Mouse (Mus musculus) embryonic facial prominence, embryonic 13.5 days (tissue): ENCODE results near the gene Ptpn7. TPM values are rescaled to one million over a fixed set of nuclear protein-coding genes. Genes with fewer than 3 reads are reported as not detected.

Experiments
- ATAC-seq: fragments of 200-750 bp; cut with Nextera tagmentation; 2 replicates; pipeline ENCODE4 v1.8.0; 2017; ENCODE audit warnings: low read depth; ENCODE audit not compliant: insufficient number of reproducible peaks, insufficient read depth, low FRiP score, low TSS enrichment
- H3K27ac ChIP-seq: fragments of 300-500 bp; sonication (generic); 2 replicates; pipeline ENCODE4 v1.5.1; 2015; ENCODE audit warnings: moderate library complexity, mild to moderate bottlenecking, inconsistent platforms
- H3K27me3 ChIP-seq: fragments of 300-500 bp; sonication (generic); 2 replicates; pipeline ENCODE4 v1.6.1; 2015; ENCODE audit warnings: mild to moderate bottlenecking, inconsistent platforms
- H3K36me3 ChIP-seq: fragments of 300-500 bp; sonication (generic); 2 replicates; pipeline ENCODE4 v1.6.1; 2015; ENCODE audit warnings: mild to moderate bottlenecking, inconsistent platforms
- H3K4me1 ChIP-seq: fragments of 300-500 bp; sonication (generic); 2 replicates; pipeline ENCODE4 v1.6.1; 2015; ENCODE audit warnings: inconsistent platforms
- H3K4me2 ChIP-seq: fragments of 300-500 bp; sonication (generic); 2 replicates; pipeline ENCODE4 v1.6.1; 2015; ENCODE audit warnings: moderate library complexity, mild to moderate bottlenecking, inconsistent platforms
- H3K4me3 ChIP-seq: fragments of 300-500 bp; sonication (generic); 2 replicates; pipeline ENCODE4 v1.5.1; 2015; ENCODE audit warnings: mild to moderate bottlenecking, inconsistent platforms
- H3K9ac ChIP-seq: fragments of 300-500 bp; sonication (generic); 2 replicates; pipeline ENCODE4 v1.6.1; 2015; ENCODE audit warnings: mild to moderate bottlenecking, inconsistent platforms
- H3K9me3 ChIP-seq: fragments of 300-500 bp; sonication (generic); 2 replicates; pipeline ENCODE4 v1.6.1; 2016; ENCODE audit warnings: inconsistent platforms
- WGBS: fragments of 180-500 bp; shearing (Covaris S2); methylation state at CpG from one replicate; pipeline ENCODE4 v1.1.7; 2015; ENCODE audit warnings: mixed read lengths; 5-methylcytosine and 5-hydroxymethylcytosine counted together
- polyA plus RNA-seq: library from polyadenylated mRNA; unstranded; fragments of >200 nt; fragmentation: Nextera tagmentation; extraction: Ambion mirVana; gene quantifications from 2 replicates; pipeline ENCODE4 v1.2.1, GENCODE M21; 2015

The Ptpn7 gene
- polyA plus RNA-seq, 1 experiment from 2014 or later = 2.2 TPM

DNA sequence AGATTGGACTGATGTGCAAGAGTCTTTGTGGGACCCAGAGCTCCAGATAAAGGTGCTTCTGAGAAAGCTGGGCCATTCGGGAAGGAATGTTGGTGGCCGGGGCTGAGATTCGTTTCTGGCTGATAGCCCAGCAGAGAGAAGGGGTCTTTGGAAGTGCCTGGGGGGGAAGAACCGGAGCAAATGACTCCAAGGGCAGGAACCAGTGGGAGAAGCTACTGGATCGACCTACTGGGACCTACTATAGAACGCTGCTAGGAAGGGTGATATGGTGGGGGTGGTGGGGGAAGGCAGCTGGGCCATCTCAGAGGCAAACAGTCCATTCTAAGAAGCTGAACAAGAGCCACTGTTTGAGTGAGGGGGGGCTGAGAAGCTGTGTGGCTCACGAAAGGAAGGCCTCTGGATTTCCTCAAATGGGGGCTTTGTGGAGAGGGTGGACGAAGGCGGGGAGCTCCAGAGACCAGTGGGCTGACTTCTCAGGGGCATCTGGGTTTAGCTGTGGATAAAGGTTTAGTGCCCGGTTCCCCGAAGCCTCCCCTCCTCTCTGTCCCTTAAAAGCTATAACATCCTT is 27.1 kb downstream of the Ptpn7 start:
- Histone ChIP-seq H3K9me3 (no peaks in the 10 kb centered on the region), H3K4me2 (no peak overlapping the region), H3K9ac (no peak overlapping the region), H3K27me3 (no peaks in the 10 kb centered on the region), H3K27ac (no peak overlapping the region), H3K36me3 (peaks cover 20% of the 10 kb centered on the region), H3K4me1 (peaks cover 18% of the 10 kb centered on the region), H3K4me3 (no peak overlapping the region)
- 77% methylated on average over 11 of the region's 11 CpGs for WGBS
- no peak for ATAC-seq

DNA sequence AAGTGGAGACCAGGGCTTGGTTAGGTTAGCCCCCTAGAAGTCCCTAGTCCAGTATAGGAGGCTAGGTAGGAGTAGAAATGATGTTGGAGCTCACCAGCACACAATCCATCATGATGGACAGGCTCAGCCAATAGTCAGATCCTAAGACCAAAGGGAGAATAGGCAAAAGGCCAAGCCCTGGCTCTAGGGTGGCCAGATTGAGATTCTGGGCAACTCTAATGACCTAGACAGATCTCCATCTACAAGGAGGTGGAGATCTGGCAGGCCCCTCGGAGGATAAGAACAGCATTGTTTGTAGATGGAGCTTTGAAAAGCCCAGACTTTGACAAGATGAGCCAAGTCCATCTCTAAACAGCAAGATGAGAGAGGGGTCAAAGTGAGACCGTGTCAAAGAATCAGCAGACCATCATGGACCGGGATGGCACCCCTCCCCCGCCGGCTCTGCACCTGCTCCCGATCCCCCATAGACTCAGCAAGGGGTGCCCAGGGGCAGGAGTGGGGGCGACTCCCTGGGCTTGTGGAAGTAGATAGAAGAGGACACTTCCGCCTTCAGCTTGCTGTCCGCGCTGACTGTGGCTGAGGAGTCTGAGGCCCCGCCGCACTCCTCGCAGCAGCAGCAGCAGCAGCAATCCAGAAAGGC is 28.0 kb downstream of the Ptpn7 start:
- no peak for ATAC-seq
- H3K9ac ChIP-seq = no peak overlapping the region
- no peaks in the 10 kb centered on the region for H3K27me3 ChIP-seq
- H3K4me2 ChIP-seq = no peak overlapping the region
- peaks cover 14% of the 10 kb centered on the region for H3K36me3 ChIP-seq
- WGBS = 86% methylated on average over 13 of the region's 13 CpGs
- no peaks in the 10 kb centered on the region for H3K9me3 ChIP-seq
- no peak overlapping the region for H3K4me3 ChIP-seq
- H3K4me1 ChIP-seq = peaks cover 13% of the 10 kb centered on the region
- no peak overlapping the region for H3K27ac ChIP-seq

DNA sequence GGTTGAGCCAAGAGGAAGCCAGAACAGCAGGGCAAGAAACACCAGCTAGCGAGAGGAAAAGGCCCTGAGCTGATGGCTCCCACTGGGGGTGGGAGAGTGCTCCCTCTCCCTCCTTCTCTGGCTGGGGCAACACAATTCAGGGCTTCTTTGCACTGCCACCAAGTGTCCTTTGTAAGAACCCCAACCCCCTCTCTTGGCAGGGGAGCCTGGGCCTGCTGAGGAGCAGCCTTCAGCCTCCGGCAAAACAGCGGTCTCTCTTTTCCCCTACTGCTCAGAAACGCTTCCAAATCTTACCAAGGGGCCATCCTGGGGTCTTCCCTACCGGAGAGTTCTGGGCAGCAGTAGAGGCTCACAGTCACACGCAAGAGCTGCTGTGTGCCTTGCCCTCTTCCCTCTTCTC is 30.2 kb downstream of the Ptpn7 start:
- Histone ChIP-seq H3K4me3 (no peak overlapping the region), H3K27ac (peak overlapping the region; percentile 16; the same call in 1 of the 2 replicates)
- WGBS = 28% methylated on average over 6 of the region's 6 CpGs

DNA sequence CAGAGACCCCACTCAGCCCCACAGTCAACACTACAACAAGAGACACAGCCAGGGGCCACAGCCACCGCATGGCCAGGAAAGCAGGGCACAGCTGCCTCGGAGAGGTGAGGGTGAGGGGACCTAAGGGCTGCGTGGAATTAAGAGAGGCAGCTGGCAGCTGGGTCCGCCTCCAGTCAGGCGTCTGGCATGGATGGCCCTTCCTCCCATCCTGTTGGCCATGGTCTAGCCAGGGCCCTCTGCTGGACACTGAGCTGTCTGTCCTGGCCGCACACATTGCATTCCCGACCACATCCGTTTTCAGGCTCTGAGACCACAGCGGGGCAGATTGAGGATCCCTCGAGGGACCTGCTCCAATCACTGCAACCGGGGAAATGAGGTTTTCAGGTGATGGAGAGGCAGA is 34.9 kb downstream of the Ptpn7 start, which contains the start of gene Gpr37l1:
TSS of gene Gpr37l1 (minus strand) at position 247 of the 400 bp plus-strand sequence.
- Histone ChIP-seq H3K27me3 (no peaks in the 10 kb centered on the region), H3K27ac (no peak within 1 kb of the TSS), H3K9ac (no peak within 1 kb of the TSS), H3K4me3 (no peak within 1 kb of the TSS), H3K4me1 (0 out of 2 replicates have a peak, but pooled peaks cover 3% of the 10 kb centered on the region), H3K36me3 (no peaks in the 10 kb centered on the region), H3K9me3 (no peaks in the 10 kb centered on the region), H3K4me2 (no peak within 1 kb of the TSS)
- ATAC-seq = no peak
- WGBS = 58% methylated on average over 11 of the region's 11 CpGs

More for the DNA sequence above, 30.2 kb downstream of the Ptpn7 start:
- no peaks in the 10 kb centered on the region for H3K36me3 ChIP-seq
- H3K9me3 ChIP-seq = no peaks in the 10 kb centered on the region
- no peak overlapping the region for H3K9ac ChIP-seq
- H3K27me3 ChIP-seq = no peaks in the 10 kb centered on the region
- no peak overlapping the region for H3K4me2 ChIP-seq
- peaks cover 9% of the 10 kb centered on the region for H3K4me1 ChIP-seq
- ATAC-seq = no peak

DNA sequence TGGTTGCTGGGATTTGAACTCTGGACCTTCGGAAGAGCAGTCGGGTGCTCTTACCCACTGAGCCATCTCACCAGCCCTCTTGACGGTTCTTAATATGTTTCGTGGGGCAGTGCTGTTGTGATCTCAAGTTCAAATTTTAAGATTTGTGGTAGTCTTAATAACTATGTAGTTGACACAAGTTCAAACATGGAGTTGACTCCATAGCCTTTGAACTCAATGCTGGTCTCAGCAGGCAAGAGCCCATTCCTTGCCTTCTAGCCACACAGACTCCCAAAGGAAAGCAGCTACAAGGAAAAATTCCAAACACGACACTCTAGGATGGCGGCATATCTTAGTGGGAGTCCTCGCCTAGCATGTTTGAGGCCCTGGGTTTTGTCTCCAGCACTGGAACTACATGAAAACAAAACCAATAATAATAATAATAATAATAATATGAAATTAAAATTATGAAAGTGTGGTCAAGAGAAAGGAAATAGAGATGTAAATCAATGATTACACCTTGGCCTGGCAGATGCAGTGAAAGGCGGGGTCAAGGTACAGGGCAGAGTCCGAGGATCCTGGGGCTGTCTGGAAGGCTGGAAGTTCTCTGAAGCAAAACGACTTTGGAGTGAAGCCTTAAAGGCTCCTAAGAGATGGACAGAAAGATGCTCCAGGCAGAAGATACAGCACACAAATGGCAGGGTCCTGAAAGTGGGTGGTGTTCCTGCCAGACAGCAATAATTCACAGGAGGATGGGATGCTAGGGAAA is 36.1 kb downstream of the Ptpn7 start:
- H3K27ac ChIP-seq = no peak overlapping the region
- 0 out of 2 replicates have a peak, but pooled peaks cover 3% of the 10 kb centered on the region for H3K4me1 ChIP-seq
- no peak overlapping the region for H3K9ac ChIP-seq
- no peaks in the 10 kb centered on the region for H3K36me3 ChIP-seq
- H3K4me3 ChIP-seq = no peak overlapping the region
- H3K4me2 ChIP-seq = no peak overlapping the region
- no peak for ATAC-seq
- H3K27me3 ChIP-seq = no peaks in the 10 kb centered on the region
- H3K9me3 ChIP-seq = no peaks in the 10 kb centered on the region
- 90% methylated on average over 10 of the region's 10 CpGs for WGBS

DNA sequence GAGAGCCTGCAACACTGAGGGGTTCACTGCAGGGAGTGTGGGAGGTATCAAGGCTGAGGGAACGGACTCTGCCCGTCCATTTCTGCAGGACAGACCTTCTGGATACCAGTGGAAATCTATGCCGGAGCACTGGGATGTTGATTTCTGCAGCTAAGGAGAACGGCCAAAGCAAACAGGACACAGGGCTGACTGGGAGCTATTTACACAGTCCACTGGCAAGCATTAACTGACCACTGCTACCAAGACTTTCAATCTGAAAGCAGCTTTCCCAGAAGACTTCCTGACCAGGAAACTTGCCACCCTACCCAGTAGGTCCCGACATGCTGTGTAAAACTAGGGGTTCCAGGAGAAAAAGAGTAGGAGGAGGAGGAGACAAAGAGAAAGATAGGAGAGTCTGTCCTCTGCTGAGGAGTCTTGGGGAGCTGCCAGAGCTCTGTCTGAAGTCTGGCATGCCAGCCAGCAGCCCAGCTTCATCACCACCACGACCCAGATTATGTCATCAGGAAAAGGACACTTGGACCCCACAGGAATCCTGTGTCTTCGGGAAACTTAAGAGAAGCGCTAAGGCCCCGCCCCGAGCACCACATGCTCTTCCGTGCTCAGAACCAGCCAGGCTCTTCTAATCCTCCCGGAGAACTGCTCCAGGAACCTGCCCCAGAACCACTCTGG is 37.2 kb downstream of the Ptpn7 start:
- no peak overlapping the region for H3K27ac ChIP-seq
- no peaks in the 10 kb centered on the region for H3K27me3 ChIP-seq
- 0 out of 2 replicates have a peak, but pooled peaks cover 3% of the 10 kb centered on the region for H3K4me1 ChIP-seq
- ATAC-seq = no peak
- no peak overlapping the region for H3K4me3 ChIP-seq
- no peak overlapping the region for H3K9ac ChIP-seq
- no peaks in the 10 kb centered on the region for H3K9me3 ChIP-seq
- H3K36me3 ChIP-seq = no peaks in the 10 kb centered on the region
- no peak overlapping the region for H3K4me2 ChIP-seq
- WGBS = 61% methylated on average over 12 of the region's 12 CpGs

DNA sequence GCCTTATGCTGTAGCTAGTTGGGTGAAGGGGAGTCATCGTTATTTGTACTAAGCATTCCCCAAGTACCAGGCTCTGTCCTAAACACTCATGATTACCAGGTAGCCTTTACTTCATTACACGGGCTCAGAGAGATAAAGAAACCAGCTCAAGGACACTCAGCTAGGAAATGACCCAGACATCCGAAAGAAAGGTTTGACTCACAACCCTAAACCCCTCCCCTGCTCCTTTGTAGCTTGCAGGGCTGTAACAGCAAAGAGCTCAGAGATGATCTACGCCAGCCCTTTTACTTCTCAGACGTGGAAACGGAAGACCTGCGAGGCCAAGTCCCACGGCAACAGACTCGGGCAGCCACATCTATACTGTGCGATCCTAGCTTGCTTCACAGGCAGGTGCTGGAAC is 37.8 kb downstream of the Ptpn7 start:
- ATAC-seq = no peak
- Histone ChIP-seq H3K9ac (no peak overlapping the region), H3K4me1 (0 out of 2 replicates have a peak, but pooled peaks cover 3% of the 10 kb centered on the region), H3K9me3 (no peaks in the 10 kb centered on the region), H3K4me3 (no peak overlapping the region), H3K36me3 (no peaks in the 10 kb centered on the region), H3K27me3 (no peaks in the 10 kb centered on the region), H3K27ac (no peak overlapping the region), H3K4me2 (no peak overlapping the region)
- WGBS = 71% methylated on average over 10 of the region's 10 CpGs

DNA sequence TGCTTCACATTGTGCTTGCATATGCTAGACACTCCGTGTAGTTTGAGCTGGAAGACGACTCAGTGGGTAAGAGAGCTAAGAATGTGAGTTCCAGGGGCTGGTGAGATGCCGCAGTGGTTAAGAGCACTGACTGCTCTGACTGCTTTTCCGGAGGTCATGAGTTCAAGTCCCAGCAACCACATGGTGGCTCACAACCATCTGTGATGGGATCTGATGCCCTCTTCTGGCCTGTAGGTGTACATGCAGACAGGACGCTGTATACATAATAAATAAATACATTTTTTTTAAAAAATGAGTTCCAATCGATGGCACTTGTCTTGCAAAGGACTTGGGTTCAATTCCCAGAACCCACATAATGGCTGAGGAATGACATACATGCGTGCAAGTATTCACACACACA is 38.7 kb downstream of the Ptpn7 start:
- Histone ChIP-seq H3K27ac (no peak overlapping the region), H3K36me3 (no peaks in the 10 kb centered on the region), H3K9ac (no peak overlapping the region), H3K4me1 (0 out of 2 replicates have a peak, but pooled peaks cover 3% of the 10 kb centered on the region), H3K4me2 (no peak overlapping the region), H3K27me3 (no peaks in the 10 kb centered on the region), H3K9me3 (no peaks in the 10 kb centered on the region), H3K4me3 (no peak overlapping the region)
- WGBS = 84% methylated on average over 7 of the region's 7 CpGs
- no peak for ATAC-seq

DNA sequence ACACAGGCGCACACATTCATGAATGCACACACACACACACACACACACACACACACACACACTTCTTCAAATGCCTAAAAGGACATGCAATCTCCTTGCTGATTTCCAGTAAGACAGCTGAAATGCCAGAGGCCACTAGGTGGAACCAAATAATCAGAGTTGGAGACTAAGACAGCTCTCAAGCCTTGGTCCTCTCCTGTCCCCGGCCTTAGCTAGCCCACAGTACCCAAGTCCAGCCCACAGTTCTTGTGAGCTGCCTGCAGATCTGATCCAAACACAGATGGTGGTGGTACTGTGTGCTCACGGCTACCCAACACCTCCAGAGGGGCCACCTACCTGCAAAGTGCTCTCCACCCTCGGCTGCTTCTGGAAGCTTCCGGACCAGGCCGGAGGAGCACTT is 39.5 kb downstream of the Ptpn7 start:
- Histone ChIP-seq H3K9me3 (no peaks in the 10 kb centered on the region), H3K4me2 (no peak overlapping the region), H3K9ac (no peak overlapping the region), H3K36me3 (no peaks in the 10 kb centered on the region), H3K4me1 (0 out of 2 replicates have a peak, but pooled peaks cover 3% of the 10 kb centered on the region), H3K27ac (no peak overlapping the region), H3K4me3 (no peak overlapping the region), H3K27me3 (no peaks in the 10 kb centered on the region)
- peak; percentile 50; the same call in 1 of the 2 replicates for ATAC-seq
- WGBS = 49% methylated on average over 6 of the region's 6 CpGs

DNA sequence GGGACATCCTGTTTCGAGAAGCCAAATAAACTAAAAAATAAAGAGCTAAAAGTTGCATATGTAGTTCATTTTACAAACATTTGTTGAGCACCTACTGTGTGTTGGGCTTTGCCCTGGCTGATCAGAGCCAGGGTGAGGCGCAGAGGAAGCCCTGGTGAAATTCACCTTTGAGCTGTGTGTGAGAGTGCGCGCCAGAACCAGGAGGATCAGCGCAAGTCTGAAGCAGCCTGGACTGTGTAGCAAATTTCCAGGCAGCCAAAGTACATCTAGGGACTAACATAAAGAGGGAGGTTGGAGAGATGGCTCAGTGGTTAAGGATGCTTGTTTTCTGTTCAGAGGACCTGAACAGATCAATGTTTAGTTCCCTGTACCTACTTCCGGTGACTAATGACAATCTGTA is 40.8 kb downstream of the Ptpn7 start:
- no peaks in the 10 kb centered on the region for H3K36me3 ChIP-seq
- no peak overlapping the region for H3K27ac ChIP-seq
- H3K4me3 ChIP-seq = no peak overlapping the region
- no peak overlapping the region for H3K4me2 ChIP-seq
- no peak for ATAC-seq
- no peaks in the 10 kb centered on the region for H3K27me3 ChIP-seq
- H3K9ac ChIP-seq = no peak overlapping the region
- H3K9me3 ChIP-seq = no peaks in the 10 kb centered on the region
- 0 out of 2 replicates have a peak, but pooled peaks cover 3% of the 10 kb centered on the region for H3K4me1 ChIP-seq
- WGBS = 88% methylated on average over 6 of the region's 6 CpGs

DNA sequence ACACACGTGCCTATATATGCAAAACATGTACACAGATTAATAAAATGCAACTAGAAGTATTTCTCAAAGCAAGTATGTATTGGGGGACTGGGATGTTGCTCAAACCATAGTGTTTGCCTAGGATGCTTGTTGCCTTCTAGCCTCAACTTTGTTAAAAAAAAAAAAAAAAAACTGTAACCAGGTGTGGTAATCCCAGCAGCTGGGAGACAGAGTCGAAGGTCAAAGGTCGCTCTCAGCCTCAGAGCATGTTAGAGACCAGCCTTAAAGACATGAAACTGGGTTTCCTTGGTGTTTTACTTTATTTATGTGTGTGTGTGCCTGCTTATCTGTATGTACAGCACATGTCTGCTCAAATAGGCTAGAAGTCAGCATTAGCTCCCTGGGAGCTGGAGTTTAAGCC is 42.7 kb downstream of the Ptpn7 start:
- H3K9me3 ChIP-seq = no peaks in the 10 kb centered on the region
- WGBS = 69% methylated on average over 3 of the region's 3 CpGs
- no peaks in the 10 kb centered on the region for H3K27me3 ChIP-seq
- no peak for ATAC-seq
- 0 out of 2 replicates have a peak, but pooled peaks cover 3% of the 10 kb centered on the region for H3K4me1 ChIP-seq
- H3K36me3 ChIP-seq = no peaks in the 10 kb centered on the region
- H3K9ac ChIP-seq = no peak overlapping the region
- H3K4me2 ChIP-seq = no peak overlapping the region
- no peak overlapping the region for H3K27ac ChIP-seq
- H3K4me3 ChIP-seq = no peak overlapping the region
